Mouse (Mus musculus) embryonic facial prominence, embryonic 10.5 days (tissue): ENCODE data around the gene Ccr9. TPM values are rescaled to one million over a fixed set of nuclear protein-coding genes. Genes with fewer than 3 reads are reported as not detected.
"Not testable (repeated sequence)": the region's sequence is repeated elsewhere in the genome, so short reads cannot be mapped to it uniquely, and the experiment has no call there.

Experiments
- DNase-seq: peaks from one replicate; pipeline ENCODE4 v3.0.0-alpha.2; 2017; ENCODE audit warnings: low spot score
- H3K27ac ChIP-seq: fragments of 300-500 bp; sonication (generic); replicated peaks from 2 replicates; pipeline ENCODE4 v1.5.1; 2016; ENCODE audit warnings: mild to moderate bottlenecking
- H3K27me3 ChIP-seq: fragments of 300-500 bp; sonication (generic); replicated peaks from 2 replicates; pipeline ENCODE4 v1.6.1; 2016; ENCODE audit warnings: low read depth, mild to moderate bottlenecking; ENCODE audit not compliant: poor library complexity, severe bottlenecking
- H3K36me3 ChIP-seq: fragments of 300-500 bp; sonication (generic); replicated peaks from 2 replicates; pipeline ENCODE4 v1.6.1; 2016; ENCODE audit warnings: mild to moderate bottlenecking, moderate library complexity
- H3K4me1 ChIP-seq: fragments of 300-500 bp; sonication (generic); 2 replicates; pipeline ENCODE4 v1.6.1; 2016
- H3K4me3 ChIP-seq: fragments of 300-500 bp; sonication (generic); 2 replicates; pipeline ENCODE4 v1.5.1; 2016; ENCODE audit warnings: mild to moderate bottlenecking, moderate library complexity
- H3K9me3 ChIP-seq: fragments of 300-500 bp; sonication (generic); 2 replicates; pipeline ENCODE4 v1.6.1; 2016; ENCODE audit warnings: mild to moderate bottlenecking
- WGBS: fragments of 180-500 bp; shearing (Covaris S2); methylation state at CpG from one replicate; pipeline ENCODE4 v1.1.7; 2016; 5-methylcytosine and 5-hydroxymethylcytosine counted together
- polyA plus RNA-seq: library from polyadenylated mRNA; unstranded; fragments of >200 nt; fragmentation: Nextera tagmentation; extraction: Ambion mirVana; gene quantifications from 2 replicates; pipeline ENCODE4 v1.2.1, GENCODE M21; 2016

The Ccr9 gene
- polyA plus RNA-seq, 1 experiment from 2014 or later, result 0.06 TPM

GRCm38 (mm10) chr9:123766996-123767395, 88.8 kb downstream of the Ccr9 start:
- Histone ChIP-seq H3K27me3 (no peaks in the 10 kb centered on the region), H3K4me3 (no peak overlapping the region), H3K9me3 (no peaks in the 10 kb centered on the region), H3K4me1 (no peaks in the 10 kb centered on the region), H3K36me3 (no peaks in the 10 kb centered on the region), H3K27ac (no peak overlapping the region)
- no peak for DNase-seq
- WGBS, result 85% methylated on average over 3 of the region's 3 CpGs

GRCm38 (mm10) chr9:123768443-123768842, 90.2 kb downstream of the Ccr9 start:
- Histone ChIP-seq H3K27me3 (no peaks in the 10 kb centered on the region), H3K27ac (no peak overlapping the region), H3K36me3 (no peaks in the 10 kb centered on the region), H3K9me3 (no peaks in the 10 kb centered on the region), H3K4me3 (no peak overlapping the region), H3K4me1 (no peaks in the 10 kb centered on the region)
- 81% methylated on average over 1 of the region's 1 CpGs for WGBS
- no peak for DNase-seq

GRCm38 (mm10) chr9:123769532-123769931, 91.3 kb downstream of the Ccr9 start:
- H3K4me1 ChIP-seq, result no peaks in the 10 kb centered on the region
- no peaks in the 10 kb centered on the region for H3K27me3 ChIP-seq
- WGBS, result 73% methylated on average over 6 of the region's 6 CpGs
- no peaks in the 10 kb centered on the region for H3K9me3 ChIP-seq
- DNase-seq, result no peak
- H3K4me3 ChIP-seq, result no peak overlapping the region
- no peak overlapping the region for H3K27ac ChIP-seq
- H3K36me3 ChIP-seq, result no peaks in the 10 kb centered on the region

- not testable (repeated sequence) for H3K36me3 ChIP-seq, DNase-seq, H3K27me3 ChIP-seq, H3K9me3 ChIP-seq, H3K27ac ChIP-seq, H3K4me1 ChIP-seq, H3K4me3 ChIP-seq
- WGBS, result 39% methylated on average over 2 of the region's 2 CpGs
Measured at GRCm38 (mm10) chr9:123773299-123773698, 95.1 kb downstream of the Ccr9 start.

- no peak overlapping the region for H3K4me3 ChIP-seq
- 88% methylated on average over 4 of the region's 4 CpGs for WGBS
- H3K27me3 ChIP-seq, result no peaks in the 10 kb centered on the region
- H3K36me3 ChIP-seq, result peaks cover 57% of the 10 kb centered on the region
- peaks cover 2% of the 10 kb centered on the region; the same call in 1 of the 2 replicates for H3K9me3 ChIP-seq
- H3K27ac ChIP-seq, result no peak overlapping the region
- no peak for DNase-seq
- no peaks in the 10 kb centered on the region for H3K4me1 ChIP-seq
Measured at GRCm38 (mm10) chr9:123788855-123789529, 110.8 kb downstream of the Ccr9 start.

GRCm38 (mm10) chr9:123796174-123796573, 117.9 kb downstream of the Ccr9 start:
- peak; percentile 44 for DNase-seq
- Histone ChIP-seq H3K9me3 (no peaks in the 10 kb centered on the region), H3K4me3 (no peak overlapping the region), H3K36me3 (peaks cover 72% of the 10 kb centered on the region), H3K27ac (no peak overlapping the region), H3K4me1 (no peaks in the 10 kb centered on the region), H3K27me3 (no peaks in the 10 kb centered on the region)
- WGBS, result 78% methylated on average over 3 of the region's 3 CpGs

- Histone ChIP-seq H3K27me3 (no peaks in the 10 kb centered on the region), H3K9me3 (no peaks in the 10 kb centered on the region), H3K36me3 (peaks cover 28% of the 10 kb centered on the region), H3K27ac (no peak overlapping the region), H3K4me3 (no peak overlapping the region), H3K4me1 (no peaks in the 10 kb centered on the region)
- 96% methylated on average over 1 of the region's 1 CpGs for WGBS
- DNase-seq, result no peak
Measured at GRCm38 (mm10) chr9:123801527-123801926, 123.3 kb downstream of the Ccr9 start.

GRCm38 (mm10) chr9:123802421-123802820, 124.2 kb downstream of the Ccr9 start:
- H3K36me3 ChIP-seq, result peaks cover 20% of the 10 kb centered on the region
- 95% methylated on average over 2 of the region's 2 CpGs for WGBS
- H3K27ac ChIP-seq, result no peak overlapping the region
- no peak for DNase-seq
- H3K4me3 ChIP-seq, result no peak overlapping the region
- H3K9me3 ChIP-seq, result no peaks in the 10 kb centered on the region
- no peaks in the 10 kb centered on the region for H3K27me3 ChIP-seq
- H3K4me1 ChIP-seq, result no peaks in the 10 kb centered on the region

GRCm38 (mm10) chr9:123802896-123803295, 124.7 kb downstream of the Ccr9 start:
- Histone ChIP-seq H3K36me3 (peaks cover 19% of the 10 kb centered on the region), H3K27ac (no peak overlapping the region), H3K4me1 (no peaks in the 10 kb centered on the region), H3K27me3 (no peaks in the 10 kb centered on the region), H3K9me3 (no peaks in the 10 kb centered on the region), H3K4me3 (no peak overlapping the region)
- DNase-seq, result no peak

GRCm38 (mm10) chr9:123805241-123805640, 127.0 kb downstream of the Ccr9 start:
- no peaks in the 10 kb centered on the region for H3K9me3 ChIP-seq
- H3K27ac ChIP-seq, result no peak overlapping the region
- no peaks in the 10 kb centered on the region for H3K27me3 ChIP-seq
- 94% methylated on average over 2 of the region's 2 CpGs for WGBS
- H3K36me3 ChIP-seq, result peaks cover 26% of the 10 kb centered on the region
- no peak overlapping the region for H3K4me3 ChIP-seq
- H3K4me1 ChIP-seq, result no peaks in the 10 kb centered on the region
- no peak for DNase-seq

- no peaks in the 10 kb centered on the region for H3K4me1 ChIP-seq
- H3K36me3 ChIP-seq, result peaks cover 26% of the 10 kb centered on the region
- no peak within 1 kb of the TSS for H3K27ac ChIP-seq
- WGBS, result 89% methylated on average over 5 of the region's 5 CpGs
- no peaks in the 10 kb centered on the region for H3K27me3 ChIP-seq
- no peak within 1 kb of the TSS for H3K4me3 ChIP-seq
- no peaks in the 10 kb centered on the region for H3K9me3 ChIP-seq
- no peak for DNase-seq
Measured at GRCm38 (mm10) chr9:123806267-123806666, 128.0 kb downstream of the Ccr9 start, which contains the start of gene Cxcr6. Gene Cxcr6, plus strand, starts transcription at chr9:123806475.

- Histone ChIP-seq H3K4me3 (no peak overlapping the region), H3K36me3 (peaks cover 34% of the 10 kb centered on the region), H3K27me3 (no peaks in the 10 kb centered on the region), H3K9me3 (no peaks in the 10 kb centered on the region), H3K27ac (no peak overlapping the region), H3K4me1 (no peaks in the 10 kb centered on the region)
- DNase-seq, result no peak
- WGBS, result 57% methylated on average over 7 of the region's 7 CpGs
Measured at GRCm38 (mm10) chr9:123808583-123808982, 130.3 kb downstream of the Ccr9 start.

GRCm38 (mm10) chr9:123811831-123812230, 133.6 kb downstream of the Ccr9 start:
- no peaks in the 10 kb centered on the region for H3K9me3 ChIP-seq
- 86% methylated on average over 3 of the region's 3 CpGs for WGBS
- no peak overlapping the region for H3K27ac ChIP-seq
- no peak for DNase-seq
- H3K27me3 ChIP-seq, result no peaks in the 10 kb centered on the region
- H3K36me3 ChIP-seq, result peaks cover 62% of the 10 kb centered on the region
- H3K4me1 ChIP-seq, result no peaks in the 10 kb centered on the region
- no peak overlapping the region for H3K4me3 ChIP-seq
